Mouse (Mus musculus) WW6 (cell line): Measurements from ENCODE around the gene Ampd1.

Experiments
- DNase-seq: peaks from one replicate; pipeline ENCODE4 v3.0.0-alpha.2; 2013; ENCODE audit warnings: low read depth, low spot score

Ampd1 gene

DNA sequence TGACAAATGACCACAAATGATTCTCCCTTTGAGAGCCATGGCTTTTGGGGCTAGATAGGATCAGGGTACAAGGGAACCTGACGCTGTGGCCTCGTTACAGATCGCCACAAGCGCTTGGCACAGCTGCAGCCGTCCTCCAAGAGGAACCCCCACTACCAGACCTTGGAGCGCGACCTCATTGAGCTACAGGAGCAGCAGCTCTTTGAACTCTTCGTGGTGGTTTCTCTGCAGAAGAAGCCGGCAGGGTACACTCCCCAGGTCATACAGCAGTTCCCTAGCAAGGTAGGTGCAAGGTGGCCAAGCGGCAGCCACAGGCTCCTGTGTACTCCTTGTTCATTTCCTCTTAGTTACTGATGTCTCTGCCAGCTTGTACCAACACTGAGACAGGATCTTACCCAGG, 75.1 kb downstream of the Ampd1 start:
- no peak for DNase-seq
